Mouse (Mus musculus) ZHBTc4 (cell line): ENCODE measurements around the gene Fgr.
A peak's percentile ranks its signal among the peaks of the same experiment; 100 is the strongest.
"Not testable (repeated sequence)": the region's sequence is repeated elsewhere in the genome, so short reads cannot be mapped to it uniquely, and the experiment has no call there.

Source experiments
- DNase-seq: peaks from one replicate; pipeline ENCODE4 v3.0.0-alpha.2; 2011; ENCODE audit warnings: low read depth, low spot score

Fgr gene

DNA sequence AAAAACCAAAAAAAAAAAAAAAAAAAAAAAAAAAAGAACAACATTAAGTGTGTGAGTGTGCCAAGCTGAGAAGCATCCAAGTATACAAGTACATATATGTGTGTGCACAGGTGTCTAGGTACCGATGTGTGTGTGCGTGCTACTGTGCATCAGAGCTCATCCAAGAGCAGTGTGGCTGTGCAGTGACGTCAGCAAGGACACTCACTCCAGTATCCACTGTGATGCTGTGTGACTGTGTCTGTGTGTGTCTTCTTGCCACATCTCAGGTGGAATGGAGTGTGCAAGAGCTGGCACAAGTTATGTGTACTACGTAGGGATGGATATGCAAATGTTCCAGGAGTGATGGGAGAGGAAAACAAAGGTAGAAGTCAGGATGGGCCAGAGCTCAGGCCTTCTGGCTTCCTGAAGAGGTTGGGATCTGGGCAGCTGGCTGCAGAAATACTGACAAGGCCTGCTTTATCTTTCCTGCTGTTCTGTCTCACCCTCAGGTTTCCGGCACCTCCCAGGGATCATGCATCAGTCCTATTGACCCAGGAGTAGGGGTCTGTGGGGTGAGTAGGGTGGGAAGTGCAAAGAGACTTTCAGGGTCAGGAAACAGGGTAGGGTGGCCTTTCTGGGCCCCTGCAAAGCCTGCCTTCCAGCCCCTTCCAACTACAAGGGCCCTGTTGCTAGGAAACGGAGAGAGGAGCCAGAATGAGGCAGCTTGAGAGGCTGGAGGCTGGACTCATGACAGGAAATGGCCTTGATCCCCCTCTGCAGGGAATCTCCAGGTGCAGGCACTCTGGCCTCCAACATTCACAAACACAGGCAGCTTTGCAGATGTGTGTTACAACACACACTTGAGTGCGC is 10.0 kb downstream of the Fgr start:
- DNase-seq: peak; percentile 85

GRCm38 (mm10) chr4:132988581-132989355 is 14.9 kb downstream of the Fgr start:
- DNase-seq: no peak

DNA sequence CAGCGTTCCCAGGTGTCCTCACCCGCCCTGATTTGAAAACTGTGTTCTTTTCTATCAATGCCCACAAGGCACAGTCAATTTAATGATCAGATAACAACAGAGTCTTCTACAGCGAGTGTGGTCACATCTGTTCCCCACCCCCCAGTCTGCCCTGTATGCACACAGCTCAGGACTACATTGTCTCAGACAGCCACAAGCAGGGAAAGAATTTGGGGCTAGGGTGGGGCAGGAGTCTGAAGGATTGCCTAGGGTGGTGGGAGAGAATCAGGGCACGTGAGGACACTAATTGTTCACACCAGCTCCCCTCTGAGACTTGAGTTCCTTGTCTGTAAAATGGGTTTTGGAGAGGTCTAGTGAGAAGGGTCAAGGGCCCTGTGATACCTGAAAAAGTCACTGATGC is 19.7 kb downstream of the Fgr start:
- DNase-seq: peak; percentile 94

DNA sequence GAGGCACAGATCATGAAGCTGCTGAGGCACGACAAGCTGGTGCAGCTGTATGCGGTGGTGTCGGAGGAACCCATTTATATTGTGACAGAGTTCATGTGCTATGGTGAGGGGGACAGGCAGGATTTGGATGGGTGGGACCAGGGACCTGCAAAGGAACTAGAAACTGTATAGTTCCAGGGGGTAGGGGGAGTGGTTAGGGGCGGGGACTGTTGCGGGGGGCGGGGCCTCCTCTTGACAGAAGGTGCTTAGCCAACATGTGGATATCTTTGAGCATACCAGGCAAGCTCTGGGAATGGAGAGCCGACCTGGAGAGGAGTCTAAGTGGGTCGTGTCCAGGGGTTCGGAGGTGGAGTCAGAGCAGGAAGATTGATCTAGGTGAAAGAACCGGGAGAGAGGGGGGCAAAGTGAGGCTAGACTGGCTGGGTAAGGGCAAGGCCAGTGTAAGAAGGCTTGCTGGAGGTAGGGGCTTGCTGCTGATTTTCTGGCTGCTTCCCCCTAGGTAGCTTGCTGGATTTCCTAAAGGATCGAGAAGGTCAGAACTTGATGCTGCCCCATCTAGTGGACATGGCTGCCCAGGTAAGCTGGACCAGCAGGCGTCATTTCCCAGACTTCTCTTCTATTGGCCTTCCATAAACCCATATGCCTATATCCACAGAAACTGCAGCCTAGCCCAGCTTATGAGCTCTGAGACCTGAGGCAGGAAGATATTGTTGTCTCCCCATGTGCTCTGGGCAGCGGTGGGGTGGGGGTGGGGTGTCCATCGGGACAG is 23.8 kb downstream of the Fgr start:
- peak; percentile 71 for DNase-seq

- DNase-seq: no peak
Measured at GRCm38 (mm10) chr4:133002896-133003295, 29.0 kb downstream of the Fgr start.

DNA sequence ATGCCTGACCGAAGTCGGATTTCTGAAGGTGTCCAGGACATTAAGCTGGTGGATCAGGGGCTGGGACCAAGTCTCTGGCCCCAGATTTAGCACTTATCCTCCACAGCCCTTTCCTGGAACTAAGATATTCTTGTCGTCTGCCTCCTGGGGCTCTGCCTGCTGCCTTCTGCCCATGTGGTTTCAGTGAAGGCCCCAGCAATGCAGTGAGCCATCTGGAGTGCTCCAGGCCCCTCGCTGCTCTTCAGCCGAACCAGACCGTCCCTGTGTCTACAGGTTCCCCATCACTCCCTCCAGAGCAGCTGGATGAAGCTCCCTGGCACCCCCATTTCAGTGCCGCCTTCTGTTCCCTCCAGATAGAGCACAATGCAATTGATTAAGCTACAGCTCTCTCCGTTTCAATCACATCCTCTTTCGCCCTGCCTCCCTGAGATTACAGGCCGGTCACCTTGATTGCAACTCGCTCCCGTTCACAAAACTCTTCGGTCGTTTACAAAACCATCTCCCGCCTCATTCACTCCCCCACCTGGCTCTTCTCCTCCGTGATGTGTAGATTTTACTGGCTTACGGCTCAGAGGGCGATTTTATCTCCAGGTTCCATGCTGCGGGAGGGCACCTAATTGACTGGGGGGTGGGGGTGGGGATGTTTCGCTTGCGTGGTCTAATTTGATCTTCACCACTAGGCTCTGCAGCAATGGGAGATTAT is 29.6 kb downstream of the Fgr start:
- DNase-seq: no peak

GRCm38 (mm10) chr4:133005233-133005632 is 31.3 kb downstream of the Fgr start:
- peak; percentile 90 for DNase-seq

DNA sequence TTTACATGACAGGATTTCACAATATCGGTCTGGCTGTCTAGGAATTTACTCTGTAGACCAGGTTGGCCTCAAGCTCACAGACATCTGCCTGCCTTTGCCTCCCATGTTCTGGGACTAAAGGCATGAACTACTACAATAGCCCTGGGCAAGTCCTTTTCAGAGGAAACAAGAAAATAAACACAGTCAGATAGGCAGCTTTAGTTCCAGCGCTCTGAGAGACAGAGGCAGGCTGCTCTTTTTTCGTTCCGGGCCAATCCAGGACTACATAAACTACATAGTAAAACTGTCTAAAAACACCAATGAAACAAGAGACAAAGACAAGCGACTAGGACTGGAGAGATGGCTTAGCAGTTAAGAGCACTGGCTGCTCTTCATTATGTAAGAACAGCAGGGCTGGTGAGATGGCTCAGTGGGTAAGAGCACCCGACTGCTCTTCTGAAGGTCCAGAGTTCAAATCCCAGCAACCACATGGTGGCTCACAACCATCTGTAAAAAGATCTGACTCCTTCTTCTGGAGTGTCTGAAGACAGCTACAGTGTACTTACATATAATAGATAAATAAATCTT is 32.1 kb downstream of the Fgr start:
- DNase-seq: not testable (repeated sequence)

GRCm38 (mm10) chr4:133007513-133008380 is 33.9 kb downstream of the Fgr start:
- no peak for DNase-seq

- no peak for DNase-seq
Measured at GRCm38 (mm10) chr4:133009131-133009530, 35.2 kb downstream of the Fgr start.

- no peak for DNase-seq
Measured at GRCm38 (mm10) chr4:133009676-133010075, 35.8 kb downstream of the Fgr start.

- DNase-seq: peak; percentile 88
Measured at GRCm38 (mm10) chr4:133010611-133011010, 36.7 kb downstream of the Fgr start.

- peak; percentile 99 for DNase-seq
Measured at GRCm38 (mm10) chr4:133011028-133011820, 37.3 kb downstream of the Fgr start, which contains the start of gene Ahdc1. Gene Ahdc1, plus strand, starts transcription at chr4:133011260.

DNA sequence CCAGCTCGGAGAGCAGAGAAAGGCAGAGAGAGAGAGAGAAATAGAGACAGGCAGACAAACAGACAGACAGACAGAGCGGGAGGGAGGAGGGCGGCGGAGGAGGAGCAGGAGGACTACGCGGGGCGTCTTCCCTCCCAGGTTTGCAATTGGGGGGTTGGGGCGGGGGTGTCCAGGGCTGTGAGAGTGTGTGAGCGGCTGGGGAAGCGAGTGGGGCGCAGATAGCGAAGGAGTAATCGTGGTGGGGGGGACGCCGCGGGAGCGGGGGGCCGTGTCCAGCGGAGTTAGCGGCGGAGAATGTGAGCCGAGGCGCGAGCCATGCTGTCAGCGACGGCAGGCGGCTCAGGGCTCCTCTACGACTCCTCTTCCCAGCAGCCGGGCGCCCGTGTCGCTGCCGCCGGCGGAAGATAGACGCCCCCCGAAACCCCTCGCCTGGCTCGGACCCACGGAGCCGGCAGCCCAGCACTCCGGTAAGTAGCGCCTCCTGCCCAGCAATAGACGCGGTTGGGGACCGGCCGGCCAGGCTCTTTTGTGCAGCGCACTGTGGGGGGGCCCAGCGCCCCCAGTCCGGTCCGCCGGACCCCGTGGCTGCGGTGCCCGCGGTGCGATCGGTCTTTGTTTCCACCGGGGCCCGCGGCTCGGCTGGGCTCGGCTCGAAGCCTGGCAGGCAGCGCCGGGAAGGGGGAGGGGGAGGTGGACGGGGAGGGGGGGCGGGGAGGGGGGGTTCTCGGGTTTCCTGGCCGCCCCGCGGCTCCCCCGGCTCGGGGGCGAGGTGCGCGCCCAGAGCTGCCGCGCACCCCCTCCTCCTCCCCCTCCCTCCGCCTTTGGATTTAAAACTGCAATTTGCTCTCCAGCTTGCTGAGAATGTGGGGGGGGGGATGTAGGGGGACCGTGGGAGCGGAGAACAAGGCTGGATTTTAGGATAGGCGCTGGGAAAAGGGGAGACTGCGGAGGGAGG is 38.2 kb downstream of the Fgr start:
- DNase-seq: no peak

- DNase-seq: no peak
Measured at GRCm38 (mm10) chr4:133012776-133013265, 38.9 kb downstream of the Fgr start.

- DNase-seq: no peak
Measured at GRCm38 (mm10) chr4:133013266-133013891, 39.5 kb downstream of the Fgr start.

DNA sequence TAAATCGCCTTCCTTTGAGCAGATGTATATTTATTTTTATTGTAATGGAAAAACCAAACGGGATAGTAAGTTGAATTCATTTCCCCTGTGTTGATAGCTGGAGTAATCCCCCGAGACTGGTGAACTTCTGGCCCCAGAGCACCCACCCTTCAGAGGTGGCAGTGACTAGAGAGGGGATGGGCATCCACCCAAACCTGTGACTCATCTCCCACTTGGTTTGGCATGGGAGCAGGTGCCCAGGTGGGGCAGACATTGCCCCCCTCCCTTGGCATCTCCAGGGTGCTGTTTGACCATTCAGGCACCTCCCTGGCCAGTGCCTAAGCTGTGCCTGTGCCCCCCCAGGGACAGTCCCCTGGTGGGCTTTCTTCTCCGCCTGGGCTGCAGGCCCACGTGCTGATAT is 40.2 kb downstream of the Fgr start:
- no peak for DNase-seq
